Mouse (Mus musculus): ENCODE measurements at regions not wholly inside any gene's neighbourhood (a gene's known extent, or its start where the extent isn't known, plus 50 kb on each side); places are given as distances from the start of the nearest gene placed in this dataset.

- no peak for TF ChIP-seq POLR2A (IDR thresholded peaks at IDR 0.05; ENCODE audit: control insufficient read depth, low read depth, low read length)
- no peak for TF ChIP-seq CTCF (IDR thresholded peaks at IDR 0.05; ENCODE audit: control insufficient read depth, insufficient read depth, insufficient replicate concordance, low read depth, low read length)
Observed at GRCm38 (mm10) chr6:95204231-95204630, 87.2 kb downstream of the Kbtbd8 start.
